Comparison of ENCODE assay signal across 1 mouse cellular context in the genomic region with DNA sequence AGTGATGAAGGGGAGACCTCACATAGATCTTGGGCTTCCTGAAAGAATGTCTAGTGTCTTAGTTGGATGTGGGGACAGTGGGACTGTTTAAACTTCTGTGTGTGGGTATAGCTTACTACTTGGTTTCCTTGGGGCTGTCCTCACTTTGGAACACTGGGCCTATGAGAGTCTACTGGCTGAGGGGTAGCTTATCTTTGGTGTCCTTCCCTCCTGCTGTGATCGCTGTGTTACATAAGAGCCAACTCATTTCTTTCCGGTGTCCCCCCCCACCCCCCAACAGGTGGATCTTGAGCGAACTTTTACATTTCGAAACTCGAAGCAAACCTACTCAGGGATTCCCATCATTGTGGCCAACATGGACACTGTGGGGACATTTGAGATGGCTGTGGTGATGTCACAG.
TF ChIP-seq lines count a peak whose summit lies in the region.

No protein-coding gene starts in this region.

TF ChIP-seq in MEL, 35 proteins besides CTCF, POLR2A, EP300 and RAD21 (continued from another document):
- TF ChIP-seq SIN3A (IDR thresholded peaks at IDR 0.05; ENCODE audit: low read length) (no peak), UBTF (IDR thresholded peaks at IDR 0.05; ENCODE audit: borderline replicate concordance, insufficient read depth, low read depth, low read length) (no peak), ZKSCAN1 (IDR thresholded peaks at IDR 0.05; ENCODE audit: low read depth, low read length) (no peak), HCFC1 (IDR thresholded peaks at IDR 0.05; ENCODE audit: low read depth, low read length) (peak; percentile 13; the same call in 1 of the 2 replicates), POLR2AphosphoS2 (IDR thresholded peaks at IDR 0.05; ENCODE audit: low read length) (no peak), MEF2A (IDR thresholded peaks at IDR 0.05; ENCODE audit: extremely low read depth, insufficient replicate concordance, low read depth, low read length, poor library complexity, severe bottlenecking) (no peak), USF1 (IDR thresholded peaks at IDR 0.05; ENCODE audit: low read depth, low read length) (no peak; the same call in 1 of the 2 replicates), ZNF384 (IDR thresholded peaks at IDR 0.05; ENCODE audit: low read depth, low read length) (no peak), POLR2AphosphoS5 (IDR thresholded peaks at IDR 0.05; ENCODE audit: borderline replicate concordance, low read depth, low read length) (no peak)
